Mouse (Mus musculus): ENCODE measurements at regions not wholly inside any gene's neighbourhood (a gene's known extent, or its start where the extent isn't known, plus 50 kb on each side); places are given as distances from the start of the nearest gene placed in this dataset.

GRCm38 (mm10) chr8:92240686-92241275 is 116.6 kb upstream of the Irx5 start:
- no peak overlapping the region for H3K4me3 ChIP-seq (ENCODE audit: low read depth, low read length)
- H3K4me1 ChIP-seq (ENCODE audit: insufficient read depth), result no peaks in the 10 kb centered on the region
- H3K27ac ChIP-seq (ENCODE audit: low read depth), result no peak overlapping the region
- ATAC-seq, result no peak
- WGBS (ENCODE audit: insufficient replicate concordance), result 84% methylated on average over 13 of the region's 13 CpGs
- DNase-seq, result no peak
- no peak overlapping the region for H3K9ac ChIP-seq (replicated peaks)
- no peak for TF ChIP-seq EP300 (IDR thresholded peaks at IDR 0.05; ENCODE audit: low read depth)
- no peak for TF ChIP-seq CTCF (IDR thresholded peaks at IDR 0.05; ENCODE audit: low read depth)
- H3K36me3 ChIP-seq (replicated peaks; ENCODE audit: insufficient read depth, low read length), result no peaks in the 10 kb centered on the region
- no peaks in the 10 kb centered on the region for H3K9me3 ChIP-seq (ENCODE audit: low read length)
- no peak overlapping the region for H3K4me2 ChIP-seq (ENCODE audit: low read depth, low read length)
- no peaks in the 10 kb centered on the region for H3K27me3 ChIP-seq (ENCODE audit: insufficient read depth, low read length)

GRCm38 (mm10) chr8:92231326-92232225 is 125.8 kb upstream of the Irx5 start:
- no peak for DNase-seq

GRCm38 (mm10) chr8:92229526-92229925 is 127.9 kb upstream of the Irx5 start:
- no peaks in the 10 kb centered on the region; the same call in 1 of the 2 replicates for H3K9me3 ChIP-seq (ENCODE audit: low read length)
- H3K27me3 ChIP-seq (ENCODE audit: insufficient read depth, low read length), result no peaks in the 10 kb centered on the region
- WGBS (ENCODE audit: insufficient replicate concordance), result 72% methylated on average over 2 of the region's 2 CpGs
- TF ChIP-seq CTCF (IDR thresholded peaks at IDR 0.05; ENCODE audit: low read depth) (no peak), EP300 (IDR thresholded peaks at IDR 0.05; ENCODE audit: low read depth) (no peak)
- H3K4me2 ChIP-seq (ENCODE audit: low read depth, low read length), result no peak overlapping the region
- ATAC-seq, result no peak
- H3K4me1 ChIP-seq (ENCODE audit: insufficient read depth), result no peaks in the 10 kb centered on the region
- no peaks in the 10 kb centered on the region for H3K36me3 ChIP-seq (replicated peaks; ENCODE audit: insufficient read depth, low read length)
- H3K27ac ChIP-seq (ENCODE audit: low read depth), result no peak overlapping the region
- H3K9ac ChIP-seq (replicated peaks), result no peak overlapping the region
- H3K4me3 ChIP-seq (ENCODE audit: low read depth, low read length), result no peak overlapping the region
- no peak for DNase-seq

More at GRCm38 (mm10) chr8:92231326-92232225, 125.8 kb upstream of the Irx5 start:
- ATAC-seq, result no peak
- Histone ChIP-seq H3K36me3 (replicated peaks; ENCODE audit: insufficient read depth, low read length) (no peaks in the 10 kb centered on the region), H3K9me3 (ENCODE audit: low read length) (no peaks in the 10 kb centered on the region), H3K27me3 (ENCODE audit: insufficient read depth, low read length) (no peaks in the 10 kb centered on the region), H3K9ac (replicated peaks) (no peak overlapping the region), H3K4me2 (ENCODE audit: low read depth, low read length) (no peak overlapping the region), H3K4me1 (ENCODE audit: insufficient read depth) (no peaks in the 10 kb centered on the region), H3K4me3 (ENCODE audit: low read depth, low read length) (no peak overlapping the region), H3K27ac (ENCODE audit: low read depth) (no peak overlapping the region)
- WGBS (ENCODE audit: insufficient replicate concordance), result 66% methylated on average over 23 of the region's 23 CpGs
- no peak for TF ChIP-seq EP300 (IDR thresholded peaks at IDR 0.05; ENCODE audit: low read depth)

- WGBS (ENCODE audit: insufficient replicate concordance), result 79% methylated on average over 3 of the region's 3 CpGs
- TF ChIP-seq CTCF (IDR thresholded peaks at IDR 0.05; ENCODE audit: low read depth), result no peak
- no peak for TF ChIP-seq EP300 (IDR thresholded peaks at IDR 0.05; ENCODE audit: low read depth)
- no peak for ATAC-seq
Measured at GRCm38 (mm10) chr8:92224929-92225328, 132.5 kb upstream of the Irx5 start.

GRCm38 (mm10) chr8:92222992-92223391 is 134.4 kb upstream of the Irx5 start:
- no peak overlapping the region for H3K4me3 ChIP-seq (ENCODE audit: low read depth, low read length)
- H3K27ac ChIP-seq (ENCODE audit: low read depth), result no peak overlapping the region
- 59% methylated on average over 3 of the region's 3 CpGs for WGBS (ENCODE audit: insufficient replicate concordance)
- no peaks in the 10 kb centered on the region for H3K4me1 ChIP-seq (ENCODE audit: insufficient read depth)
- no peaks in the 10 kb centered on the region for H3K36me3 ChIP-seq (replicated peaks; ENCODE audit: insufficient read depth, low read length)
- H3K9ac ChIP-seq (replicated peaks), result no peak overlapping the region
- ATAC-seq (no peak), DNase-seq (no peak)
- H3K27me3 ChIP-seq (ENCODE audit: insufficient read depth, low read length), result no peaks in the 10 kb centered on the region
- no peaks in the 10 kb centered on the region; the same call in 1 of the 2 replicates for H3K9me3 ChIP-seq (ENCODE audit: low read length)
- no peak overlapping the region for H3K4me2 ChIP-seq (ENCODE audit: low read depth, low read length)
- no peak for TF ChIP-seq EP300 (IDR thresholded peaks at IDR 0.05; ENCODE audit: low read depth)
- no peak for TF ChIP-seq CTCF (IDR thresholded peaks at IDR 0.05; ENCODE audit: low read depth)

More at GRCm38 (mm10) chr8:92224929-92225328, 132.5 kb upstream of the Irx5 start:
- no peaks in the 10 kb centered on the region for H3K27me3 ChIP-seq (ENCODE audit: insufficient read depth, low read length)
- H3K27ac ChIP-seq (ENCODE audit: low read depth), result no peak overlapping the region
- DNase-seq, result no peak
- no peaks in the 10 kb centered on the region; the same call in 1 of the 2 replicates for H3K9me3 ChIP-seq (ENCODE audit: low read length)
- H3K4me3 ChIP-seq (ENCODE audit: low read depth, low read length), result no peak overlapping the region
- H3K9ac ChIP-seq (replicated peaks), result no peak overlapping the region
- no peaks in the 10 kb centered on the region for H3K4me1 ChIP-seq (ENCODE audit: insufficient read depth)
- no peaks in the 10 kb centered on the region for H3K36me3 ChIP-seq (replicated peaks; ENCODE audit: insufficient read depth, low read length)
- H3K4me2 ChIP-seq (ENCODE audit: low read depth, low read length), result no peak overlapping the region

- no peak overlapping the region for H3K4me2 ChIP-seq (ENCODE audit: low read depth, low read length)
- H3K36me3 ChIP-seq (replicated peaks; ENCODE audit: insufficient read depth, low read length), result no peaks in the 10 kb centered on the region
- no peaks in the 10 kb centered on the region for H3K9me3 ChIP-seq (ENCODE audit: low read length)
- ATAC-seq (no peak), DNase-seq (no peak)
- TF ChIP-seq CTCF (IDR thresholded peaks at IDR 0.05; ENCODE audit: low read depth), result no peak
- no peak for TF ChIP-seq EP300 (IDR thresholded peaks at IDR 0.05; ENCODE audit: low read depth)
- 0 out of 2 replicates have a peak, but pooled peaks cover 3% of the 10 kb centered on the region for H3K27me3 ChIP-seq (ENCODE audit: insufficient read depth, low read length)
- no peak overlapping the region for H3K4me3 ChIP-seq (ENCODE audit: low read depth, low read length)
- no peak overlapping the region for H3K27ac ChIP-seq (ENCODE audit: low read depth)
- H3K9ac ChIP-seq (replicated peaks), result no peak overlapping the region
- WGBS (ENCODE audit: insufficient replicate concordance), result 71% methylated on average over 9 of the region's 9 CpGs
- no peaks in the 10 kb centered on the region for H3K4me1 ChIP-seq (ENCODE audit: insufficient read depth)
Measured at GRCm38 (mm10) chr8:92219181-92219890, 138.1 kb upstream of the Irx5 start.

Data from liver, postnatal 0 days (tissue).